In the genomic region with DNA sequence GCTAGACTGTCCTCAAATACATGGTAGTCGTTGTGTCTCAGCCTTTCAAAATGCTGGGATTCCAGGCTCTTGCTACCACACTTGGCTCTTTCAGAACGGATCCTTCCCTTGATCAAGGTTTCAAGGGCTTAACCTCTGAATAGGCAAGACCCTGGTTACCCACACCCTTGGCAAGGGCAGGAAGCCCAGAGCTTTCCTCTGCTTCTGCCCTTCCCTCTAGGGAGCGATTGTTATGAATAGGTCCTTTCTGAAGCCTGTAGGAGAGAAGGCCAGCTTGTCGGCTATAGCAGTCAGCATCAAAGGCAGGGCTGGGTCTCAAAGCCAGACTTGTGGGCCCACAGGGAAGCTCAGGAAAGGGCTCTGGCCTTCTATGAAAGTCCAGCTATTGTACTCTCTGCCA, we compare ENCODE assay signal across 12 mouse cellular contexts. TPM values are rescaled to one million over a fixed set of nuclear protein-coding genes. Genes with fewer than 3 reads are reported as not detected.
A peak's percentile ranks its signal among the peaks of the same experiment; 100 is the strongest.
DNase-seq lines count a peak whose midpoint lies in the region; ATAC-seq and TF ChIP-seq lines count a peak whose summit lies in the region.
"Had no signal": no experiment of that assay in that cellular context is flagged by ENCODE, and none has a peak within 500 bp of the region (broad histone marks: within the 10 kb centered on the region; RNA-seq: fewer than 3 reads in every experiment).

No protein-coding gene starts in this region.

- no peaks in the 10 kb centered on the region for H3K9me3 ChIP-seq in hindbrain, embryonic 13.5 days
- no peaks in the 10 kb centered on the region for H3K9me3 ChIP-seq in hindbrain, embryonic 10.5 days
- H3K9me3 ChIP-seq in midbrain, embryonic 15.5 days: no peaks in the 10 kb centered on the region
- no peaks in the 10 kb centered on the region for H3K9me3 ChIP-seq in midbrain, embryonic 16.5 days (replicated peaks; ENCODE audit: control insufficient read depth, low read length, poor library complexity, severe bottlenecking)
- H3K9me3 ChIP-seq in stomach, postnatal 0 days (ENCODE audit: control insufficient read depth, low read length): no peaks in the 10 kb centered on the region
- H3K9me3 ChIP-seq: G1E had no signal

- H3K4me3 ChIP-seq in hindbrain, embryonic 13.5 days: no peak overlapping the region
- H3K4me3 ChIP-seq in hindbrain, embryonic 10.5 days: no peak overlapping the region
- H3K4me3 ChIP-seq in midbrain, embryonic 15.5 days: no peak overlapping the region
- no peak overlapping the region for H3K4me3 ChIP-seq in midbrain, embryonic 16.5 days (ENCODE audit: low read depth, low read length)
- no peak overlapping the region for H3K4me3 ChIP-seq in stomach, postnatal 0 days (ENCODE audit: low read depth, low read length)

- peak overlapping the region; percentile 55; the same call in 1 of the 2 replicates for H3K27ac ChIP-seq in hindbrain, embryonic 13.5 days
- no peak overlapping the region for H3K27ac ChIP-seq in hindbrain, embryonic 10.5 days
- H3K27ac ChIP-seq in midbrain, embryonic 15.5 days: peak overlapping the region; percentile 31; the same call in 1 of the 2 replicates
- H3K27ac ChIP-seq in midbrain, embryonic 16.5 days (ENCODE audit: low read length): no peak overlapping the region
- 0 out of 2 replicates have a peak overlapping the region, but pooled peaks have one; percentile 49 for H3K27ac ChIP-seq in stomach, postnatal 0 days (replicated peaks)

- ATAC-seq in hindbrain, embryonic 13.5 days (ENCODE audit: low FRiP score): no peak
- ATAC-seq in midbrain, embryonic 15.5 days (replicated peaks): no peak
- ATAC-seq in midbrain, embryonic 16.5 days: no peak
- ATAC-seq in stomach, postnatal 0 days (ENCODE audit: low FRiP score, low TSS enrichment): no peak

- H3K4me1 ChIP-seq in hindbrain, embryonic 13.5 days (replicated peaks): peaks cover 38% of the 10 kb centered on the region
- peaks cover 28% of the 10 kb centered on the region for H3K4me1 ChIP-seq in hindbrain, embryonic 10.5 days (replicated peaks)
- H3K4me1 ChIP-seq in midbrain, embryonic 15.5 days: peaks cover 24% of the 10 kb centered on the region
- peaks cover 13% of the 10 kb centered on the region for H3K4me1 ChIP-seq in midbrain, embryonic 16.5 days (ENCODE audit: control insufficient read depth, insufficient read depth, low read length)
- peaks cover 1% of the 10 kb centered on the region for H3K4me1 ChIP-seq in stomach, postnatal 0 days (replicated peaks; ENCODE audit: control insufficient read depth, insufficient read depth)

- TF ChIP-seq CTCF in stomach, postnatal 0 days (IDR thresholded peaks at IDR 0.05; ENCODE audit: low read depth): no peak

- WGBS in hindbrain, embryonic 13.5 days: 52% methylated on average over 4 of the region's 4 CpGs
- 51% methylated on average over 4 of the region's 4 CpGs for WGBS in hindbrain, embryonic 10.5 days
- 33% methylated on average over 4 of the region's 4 CpGs for WGBS in midbrain, embryonic 15.5 days
- 32% methylated on average over 4 of the region's 4 CpGs for WGBS in midbrain, embryonic 16.5 days
- 47% methylated on average over 4 of the region's 4 CpGs for WGBS in stomach, postnatal 0 days

- no peak overlapping the region for H3K9ac ChIP-seq in hindbrain, embryonic 13.5 days
- H3K9ac ChIP-seq in midbrain, embryonic 15.5 days: no peak overlapping the region
- H3K9ac ChIP-seq in midbrain, embryonic 16.5 days (ENCODE audit: low read depth, low read length): no peak overlapping the region
- H3K9ac ChIP-seq in stomach, postnatal 0 days (ENCODE audit: low read length): no peak overlapping the region

- no peak for TF ChIP-seq EP300 in stomach, postnatal 0 days (optimal IDR thresholded peaks at IDR 0.05)

- peak; percentile 34 for DNase-seq in adrenal gland, postnatal 10 days
- DNase-seq in adrenal gland, postnatal 25 days: no peak
- DNase-seq in hindbrain, embryonic 10.5 days (ENCODE audit: low spot score): no peak
- DNase-seq in stomach, postnatal 0 days (ENCODE audit: low spot score): no peak
- no peak for DNase-seq in thymus, adult 18-20 months
- DNase-seq: cerebellum, adult 9-11 months; gastrocnemius, postnatal 36 days had no signal

- H3K27me3 ChIP-seq in hindbrain, embryonic 13.5 days: no peaks in the 10 kb centered on the region
- no peaks in the 10 kb centered on the region for H3K27me3 ChIP-seq in hindbrain, embryonic 10.5 days (ENCODE audit: insufficient read depth, poor library complexity, severe bottlenecking)
- no peaks in the 10 kb centered on the region for H3K27me3 ChIP-seq in midbrain, embryonic 15.5 days (replicated peaks)
- H3K27me3 ChIP-seq in midbrain, embryonic 16.5 days (ENCODE audit: control insufficient read depth, insufficient read depth, low read depth, low read length): no peaks in the 10 kb centered on the region
- H3K27me3 ChIP-seq in stomach, postnatal 0 days (ENCODE audit: control insufficient read depth, insufficient read depth, low read length): no peaks in the 10 kb centered on the region

- H3K36me3 ChIP-seq in hindbrain, embryonic 13.5 days: peaks cover 34% of the 10 kb centered on the region
- H3K36me3 ChIP-seq in hindbrain, embryonic 10.5 days: peaks cover 41% of the 10 kb centered on the region
- peaks cover 22% of the 10 kb centered on the region; the same call in 1 of the 2 replicates for H3K36me3 ChIP-seq in midbrain, embryonic 15.5 days (replicated peaks)
- peaks cover 12% of the 10 kb centered on the region for H3K36me3 ChIP-seq in midbrain, embryonic 16.5 days (ENCODE audit: control insufficient read depth, insufficient read depth, low read length)
- H3K36me3 ChIP-seq in stomach, postnatal 0 days (ENCODE audit: control insufficient read depth, insufficient read depth, low read length): 0 out of 2 replicates have a peak, but pooled peaks cover 3% of the 10 kb centered on the region

- H3K4me2 ChIP-seq in hindbrain, embryonic 13.5 days: no peak overlapping the region
- H3K4me2 ChIP-seq in midbrain, embryonic 15.5 days: no peak overlapping the region
- H3K4me2 ChIP-seq in midbrain, embryonic 16.5 days (ENCODE audit: low read length): no peak overlapping the region
- H3K4me2 ChIP-seq in stomach, postnatal 0 days (replicated peaks; ENCODE audit: low read depth): no peak overlapping the region
- H3K4me2 ChIP-seq: liver, embryonic 11.5 days had no signal

RNA-seq across cellular contexts. Expression of gene Sidt2, which starts 3.8 kb away (rescaled TPM):
- total RNA-seq in adrenal gland, postnatal 10 days (2021): 100 to 1,000 TPM; 160 to 179 TPM
- total RNA-seq in adrenal gland, postnatal 25 days (2021): 286 and 328 TPM in 2 replicates
- 36.6 and 37.6 TPM in 2 replicates for polyA plus RNA-seq in hindbrain, embryonic 13.5 days (2015; fragmentation: Nextera tagmentation; extraction: Ambion mirVana)
- polyA plus RNA-seq in hindbrain, embryonic 10.5 days (2016; fragmentation: Nextera tagmentation; extraction: Ambion mirVana): 26.3 and 28.3 TPM in 2 replicates
- 51.9 and 52.8 TPM in 2 replicates for polyA plus RNA-seq in midbrain, embryonic 15.5 days (2015; fragmentation: Nextera tagmentation; extraction: Ambion mirVana)
- polyA plus RNA-seq in midbrain, embryonic 16.5 days (2015; fragmentation: Nextera tagmentation; extraction: Ambion mirVana): 44.7 and 50.0 TPM in 2 replicates
- 41.0 and 46.1 TPM in 2 replicates for polyA plus RNA-seq in stomach, postnatal 0 days (2015; fragmentation: Nextera tagmentation; extraction: Ambion mirVana)

RNA-seq across cellular contexts. Expression of gene Tagln, which starts 23.0 kb away (rescaled TPM):
- total RNA-seq in adrenal gland, postnatal 10 days (2021): 10 to 100 TPM; 53.1 to 84.6 TPM
- 51.0 and 70.2 TPM in 2 replicates for total RNA-seq in adrenal gland, postnatal 25 days (2021)
- 7.9 and 8.6 TPM in 2 replicates for polyA plus RNA-seq in hindbrain, embryonic 13.5 days (2015; fragmentation: Nextera tagmentation; extraction: Ambion mirVana)
- 23.0 and 34.8 TPM in 2 replicates for polyA plus RNA-seq in hindbrain, embryonic 10.5 days (2016; fragmentation: Nextera tagmentation; extraction: Ambion mirVana)
- polyA plus RNA-seq in midbrain, embryonic 15.5 days (2015; fragmentation: Nextera tagmentation; extraction: Ambion mirVana): 5.3 and 5.7 TPM in 2 replicates
- 3.1 and 5.5 TPM in 2 replicates for polyA plus RNA-seq in midbrain, embryonic 16.5 days (2015; fragmentation: Nextera tagmentation; extraction: Ambion mirVana)
- polyA plus RNA-seq in stomach, postnatal 0 days (2015; fragmentation: Nextera tagmentation; extraction: Ambion mirVana): 881 and 1,168 TPM in 2 replicates

RNA-seq across cellular contexts. Expression of gene Rnf214, which starts 52.1 kb away (rescaled TPM):
- 10 to 100 TPM; 37.4 to 42.3 TPM for total RNA-seq in adrenal gland, postnatal 10 days (2021)
- total RNA-seq in adrenal gland, postnatal 25 days (2021): 51.8 and 56.0 TPM in 2 replicates
- 106 and 110 TPM in 2 replicates for polyA plus RNA-seq in hindbrain, embryonic 13.5 days (2015; fragmentation: Nextera tagmentation; extraction: Ambion mirVana)
- polyA plus RNA-seq in hindbrain, embryonic 10.5 days (2016; fragmentation: Nextera tagmentation; extraction: Ambion mirVana): 71.8 and 84.1 TPM in 2 replicates
- polyA plus RNA-seq in midbrain, embryonic 15.5 days (2015; fragmentation: Nextera tagmentation; extraction: Ambion mirVana): 106 and 112 TPM in 2 replicates
- 97.9 and 118 TPM in 2 replicates for polyA plus RNA-seq in midbrain, embryonic 16.5 days (2015; fragmentation: Nextera tagmentation; extraction: Ambion mirVana)
- 18.9 and 22.3 TPM in 2 replicates for polyA plus RNA-seq in stomach, postnatal 0 days (2015; fragmentation: Nextera tagmentation; extraction: Ambion mirVana)

RNA-seq across cellular contexts. Expression of gene Pcsk7, which starts 52.6 kb away (rescaled TPM):
- 10 to 100 TPM; 23.4 to 29.6 TPM for total RNA-seq in adrenal gland, postnatal 10 days (2021)
- total RNA-seq in adrenal gland, postnatal 25 days (2021): 28.9 and 33.7 TPM in 2 replicates
- polyA plus RNA-seq in hindbrain, embryonic 13.5 days (2015; fragmentation: Nextera tagmentation; extraction: Ambion mirVana): 24.0 and 28.8 TPM in 2 replicates
- 20.4 and 25.7 TPM in 2 replicates for polyA plus RNA-seq in hindbrain, embryonic 10.5 days (2016; fragmentation: Nextera tagmentation; extraction: Ambion mirVana)
- 26.0 and 27.5 TPM in 2 replicates for polyA plus RNA-seq in midbrain, embryonic 15.5 days (2015; fragmentation: Nextera tagmentation; extraction: Ambion mirVana)
- polyA plus RNA-seq in midbrain, embryonic 16.5 days (2015; fragmentation: Nextera tagmentation; extraction: Ambion mirVana): 22.6 and 25.4 TPM in 2 replicates
- polyA plus RNA-seq in stomach, postnatal 0 days (2015; fragmentation: Nextera tagmentation; extraction: Ambion mirVana): 17.8 and 19.7 TPM in 2 replicates

RNA-seq across cellular contexts. Expression of gene Pafah1b2, which starts 53.6 kb away (rescaled TPM):
- 100 to 1,000 TPM; 118 to 119 TPM for total RNA-seq in adrenal gland, postnatal 10 days (2021)
- total RNA-seq in adrenal gland, postnatal 25 days (2021): 112 and 146 TPM in 2 replicates
- polyA plus RNA-seq in hindbrain, embryonic 13.5 days (2015; fragmentation: Nextera tagmentation; extraction: Ambion mirVana): 301 and 314 TPM in 2 replicates
- polyA plus RNA-seq in hindbrain, embryonic 10.5 days (2016; fragmentation: Nextera tagmentation; extraction: Ambion mirVana): 275 and 282 TPM in 2 replicates
- polyA plus RNA-seq in midbrain, embryonic 15.5 days (2015; fragmentation: Nextera tagmentation; extraction: Ambion mirVana): 269 and 290 TPM in 2 replicates
- polyA plus RNA-seq in midbrain, embryonic 16.5 days (2015; fragmentation: Nextera tagmentation; extraction: Ambion mirVana): 287 and 294 TPM in 2 replicates
- polyA plus RNA-seq in stomach, postnatal 0 days (2015; fragmentation: Nextera tagmentation; extraction: Ambion mirVana): 70.8 and 79.0 TPM in 2 replicates

Comparison
In these comparisons a context has a peak if more than half of its experiments do, and no peak if none do; other contexts are left out.
1. H3K27ac ChIP-seq: peak in hindbrain, embryonic 13.5 days (single experiment), midbrain, embryonic 15.5 days (single experiment) and stomach, postnatal 0 days (single experiment); none in hindbrain, embryonic 10.5 days (single experiment) and midbrain, embryonic 16.5 days (single experiment).
2. RNA of gene Tagln, which starts 23.0 kb away (polyA plus RNA-seq): 881 to 1,168 TPM in stomach, postnatal 0 days; 23.0 to 34.8 TPM in hindbrain, embryonic 10.5 days, 7.9 to 8.6 TPM in hindbrain, embryonic 13.5 days, 3.1 to 5.5 TPM in midbrain, embryonic 16.5 days and 5.3 to 5.7 TPM in midbrain, embryonic 15.5 days; every median in the first group is over 10 times any median in the second.